Mouse (Mus musculus): ENCODE measurements at regions not wholly inside any gene's neighbourhood (a gene's known extent, or its start where the extent isn't known, plus 50 kb on each side); places are given as distances from the start of the nearest gene placed in this dataset.
A peak's percentile ranks its signal among the peaks of the same experiment; 100 is the strongest.

GRCm38 (mm10) chr4:95398301-95398700 lies 159.0 kb upstream of the Fggy start:
- dilution Hi-C loops (cut with MboI; ENCODE audit: extremely low pct_ligation_motif_present, extremely low pct_unique_long_range_greater_than_20kb, low sequenced_read_pairs): no loop called here
- no peaks in the 10 kb centered on the region for H3K9me3 ChIP-seq (replicated peaks; ENCODE audit: low read length)
- H3K27me3 ChIP-seq (replicated peaks): no peaks in the 10 kb centered on the region
- H3K79me2 ChIP-seq (replicated peaks; ENCODE audit: control insufficient read depth, extremely low read depth, insufficient read depth, poor library complexity, severe bottlenecking): no peaks in the 10 kb centered on the region
- TF ChIP-seq USF2 (conservative IDR thresholded peaks at IDR 0.05; ENCODE audit: low read depth, low read length): no peak
- TF ChIP-seq CTCF (conservative IDR thresholded peaks at IDR 0.05 in 1 of 2, IDR thresholded peaks at IDR 0.05 in 1 of 2; ENCODE audit: low read depth in 2 of 2, low read length in 2 of 2): no peak
- TF ChIP-seq MAZ (IDR thresholded peaks at IDR 0.05; ENCODE audit: low read depth, low read length): no peak
- TF ChIP-seq RAD21 (IDR thresholded peaks at IDR 0.05; ENCODE audit: low read depth, low read length): no peak
- TF ChIP-seq JUND (conservative IDR thresholded peaks at IDR 0.05; ENCODE audit: low read depth, low read length): no peak
- TF ChIP-seq PAX5 (IDR thresholded peaks at IDR 0.05; ENCODE audit: low read length): no peak
- no peak for TF ChIP-seq MYC (IDR thresholded peaks at IDR 0.05; ENCODE audit: low read depth, low read length)
- no peak for TF ChIP-seq JUN (IDR thresholded peaks at IDR 0.05; ENCODE audit: insufficient read depth, low read depth, low read length)
- TF ChIP-seq ZC3H11A (IDR thresholded peaks at IDR 0.05; ENCODE audit: low read depth, low read length): no peak
- TF ChIP-seq UBTF (IDR thresholded peaks at IDR 0.05; ENCODE audit: low read depth, low read length): no peak
- no peak for DNase-seq (ENCODE audit: extremely low read depth)
- no peaks in the 10 kb centered on the region for H3K36me3 ChIP-seq (replicated peaks in 1 of 2; ENCODE audit: control insufficient read depth in 1 of 2, insufficient read depth in 1 of 2, low read length in 1 of 2)
- no peak overlapping the region for H3K4me3 ChIP-seq (replicated peaks in 1 of 3; ENCODE audit: low read depth in 2 of 3, low read length in 2 of 3, poor library complexity in 1 of 3)
- H3K27ac ChIP-seq (ENCODE audit: insufficient read depth, low read depth): no peak overlapping the region
- in situ Hi-C loops (cut with MboI; ENCODE audit: low pct_ligation_motif_present, low pct_unique_long_range_greater_than_20kb, low sequenced_read_pairs): no loop called here
- no peak overlapping the region for H3K4me2 ChIP-seq (ENCODE audit: insufficient read depth, low read depth, poor library complexity, severe bottlenecking)
- no peak overlapping the region for H3K9ac ChIP-seq (ENCODE audit: insufficient read depth, low read depth)
- H3K4me1 ChIP-seq (ENCODE audit: control insufficient read depth in 1 of 2, insufficient read depth in 2 of 2): no peaks in the 10 kb centered on the region

GRCm38 (mm10) chr4:95402273-95402672 lies 155.0 kb upstream of the Fggy start:
- Histone ChIP-seq H3K27ac (ENCODE audit: insufficient read depth, low read depth) (no peak overlapping the region), H3K36me3 (replicated peaks in 1 of 2; ENCODE audit: control insufficient read depth in 1 of 2, insufficient read depth in 1 of 2, low read length in 1 of 2) (no peaks in the 10 kb centered on the region), H3K9me3 (replicated peaks; ENCODE audit: low read length) (no peaks in the 10 kb centered on the region), H3K27me3 (replicated peaks) (no peaks in the 10 kb centered on the region), H3K4me2 (ENCODE audit: insufficient read depth, low read depth, poor library complexity, severe bottlenecking) (no peak overlapping the region), H3K79me2 (replicated peaks; ENCODE audit: control insufficient read depth, extremely low read depth, insufficient read depth, poor library complexity, severe bottlenecking) (no peaks in the 10 kb centered on the region), H3K4me3 (replicated peaks in 1 of 3; ENCODE audit: low read depth in 2 of 3, low read length in 2 of 3, poor library complexity in 1 of 3) (no peak overlapping the region), H3K4me1 (ENCODE audit: control insufficient read depth in 1 of 2, insufficient read depth in 2 of 2) (no peaks in the 10 kb centered on the region), H3K9ac (ENCODE audit: insufficient read depth, low read depth) (no peak overlapping the region)
- no peak for TF ChIP-seq CTCF (conservative IDR thresholded peaks at IDR 0.05 in 1 of 2, IDR thresholded peaks at IDR 0.05 in 1 of 2; ENCODE audit: low read depth in 2 of 2, low read length in 2 of 2)
- no peak for TF ChIP-seq BHLHE40 (IDR thresholded peaks at IDR 0.05; ENCODE audit: low read depth, low read length)
- no peak for TF ChIP-seq PAX5 (IDR thresholded peaks at IDR 0.05; ENCODE audit: low read length)
- no peak for TF ChIP-seq NRF1 (IDR thresholded peaks at IDR 0.05; ENCODE audit: low read depth, low read length)
- dilution Hi-C loops (cut with MboI; ENCODE audit: extremely low pct_ligation_motif_present, extremely low pct_unique_long_range_greater_than_20kb, low sequenced_read_pairs): no loop called here
- in situ Hi-C loops (cut with MboI; ENCODE audit: low pct_ligation_motif_present, low pct_unique_long_range_greater_than_20kb, low sequenced_read_pairs): no loop called here
- DNase-seq (ENCODE audit: extremely low read depth): no peak

GRCm38 (mm10) chr4:95417075-95417474 lies 140.2 kb upstream of the Fggy start:
- Histone ChIP-seq H3K27ac (ENCODE audit: insufficient read depth, low read depth) (no peak overlapping the region), H3K27me3 (replicated peaks) (no peaks in the 10 kb centered on the region), H3K4me3 (replicated peaks in 1 of 3; ENCODE audit: low read depth in 2 of 3, low read length in 2 of 3, poor library complexity in 1 of 3) (peak overlapping the region in 1 of 3 experiments; percentile 12), H3K9me3 (replicated peaks; ENCODE audit: low read length) (peaks cover 4% of the 10 kb centered on the region), H3K4me1 (ENCODE audit: control insufficient read depth in 1 of 2, insufficient read depth in 2 of 2) (peaks cover 11 to 26% of the 10 kb centered on the region in 2 experiments), H3K4me2 (ENCODE audit: insufficient read depth, low read depth, poor library complexity, severe bottlenecking) (no peak overlapping the region), H3K36me3 (replicated peaks in 1 of 2; ENCODE audit: control insufficient read depth in 1 of 2, insufficient read depth in 1 of 2, low read length in 1 of 2) (no peaks in the 10 kb centered on the region), H3K9ac (ENCODE audit: insufficient read depth, low read depth) (no peak overlapping the region), H3K79me2 (replicated peaks; ENCODE audit: control insufficient read depth, extremely low read depth, insufficient read depth, poor library complexity, severe bottlenecking) (no peaks in the 10 kb centered on the region)
- dilution Hi-C loops (cut with MboI; ENCODE audit: extremely low pct_ligation_motif_present, extremely low pct_unique_long_range_greater_than_20kb, low sequenced_read_pairs) (no loop called here), in situ Hi-C loops (cut with MboI; ENCODE audit: low pct_ligation_motif_present, low pct_unique_long_range_greater_than_20kb, low sequenced_read_pairs) (no loop called here)
- TF ChIP-seq CHD2 (IDR thresholded peaks at IDR 0.05; ENCODE audit: low read length): peak; percentile 53; the same call in 1 of the 2 replicates
- peak; percentile 48; the same call in 1 of the 2 replicates for TF ChIP-seq MXI1 (IDR thresholded peaks at IDR 0.05; ENCODE audit: low read depth, low read length)
- peak; percentile 21; the same call in 1 of the 2 replicates for TF ChIP-seq USF1 (IDR thresholded peaks at IDR 0.05; ENCODE audit: low read depth, low read length)
- TF ChIP-seq BHLHE40 (IDR thresholded peaks at IDR 0.05; ENCODE audit: low read depth, low read length): peak; percentile 63
- TF ChIP-seq KAT2A (IDR thresholded peaks at IDR 0.05; ENCODE audit: insufficient replicate concordance, low read length): no peak
- TF ChIP-seq MAFK (IDR thresholded peaks at IDR 0.05; ENCODE audit: insufficient replicate concordance, low read length): peak; percentile 81
- TF ChIP-seq RCOR1 (conservative IDR thresholded peaks at IDR 0.05; ENCODE audit: low read depth, low read length): no peak
- no peak; the same call in 1 of the 2 replicates for TF ChIP-seq RAD21 (IDR thresholded peaks at IDR 0.05; ENCODE audit: low read depth, low read length)
- peak; percentile 37; the same call in 1 of the 2 replicates for TF ChIP-seq MAX (IDR thresholded peaks at IDR 0.05; ENCODE audit: low read length)
- peak; percentile 32 for TF ChIP-seq ETS1 (conservative IDR thresholded peaks at IDR 0.05; ENCODE audit: low read depth, low read length)
- peak; percentile 68 for DNase-seq (ENCODE audit: extremely low read depth)
